Mouse (Mus musculus) hindbrain, embryonic 14.5 days (tissue): Measurements from ENCODE around the gene Naif1. TPM values are rescaled to one million over a fixed set of nuclear protein-coding genes. Genes with fewer than 3 reads are reported as not detected.

Experiments
- ATAC-seq: fragments of 200-750 bp; cut with Nextera tagmentation; 2 replicates; pipeline ENCODE4 v1.8.0; 2017; ENCODE audit warnings: moderate number of reproducible peaks, mild to moderate bottlenecking, moderate TSS enrichment, moderate library complexity; ENCODE audit not compliant: low FRiP score
- DNase-seq: peaks from one replicate; pipeline ENCODE4 v3.0.0-alpha.2; 2015; ENCODE audit warnings: low spot score
- H3K27ac ChIP-seq: fragments of 300-500 bp; sonication (generic); 2 replicates; pipeline ENCODE4 v1.5.1; 2014; ENCODE audit warnings: mild to moderate bottlenecking, moderate library complexity
- H3K27me3 ChIP-seq: fragments of 300-500 bp; sonication (generic); 2 replicates; pipeline ENCODE4 v1.6.1; 2014; ENCODE audit warnings: mild to moderate bottlenecking, low read length, mixed read lengths; ENCODE audit not compliant: control insufficient read depth, insufficient read depth
- H3K36me3 ChIP-seq: fragments of 300-500 bp; sonication (generic); replicated peaks from 2 replicates; pipeline ENCODE4 v1.6.1; 2014; ENCODE audit not compliant: control insufficient read depth, insufficient read depth
- H3K4me1 ChIP-seq: fragments of 300-500 bp; sonication (generic); replicated peaks from 2 replicates; pipeline ENCODE4 v1.6.1; 2014; ENCODE audit warnings: antibody characterized with exemption, low read length, mixed read lengths; ENCODE audit not compliant: control insufficient read depth, insufficient read depth
- H3K4me2 ChIP-seq: fragments of 300-500 bp; sonication (generic); replicated peaks from 2 replicates; pipeline ENCODE4 v1.6.1; 2014; ENCODE audit warnings: mild to moderate bottlenecking, moderate library complexity
- H3K4me3 ChIP-seq: fragments of 300-500 bp; sonication (generic); replicated peaks from 2 replicates; pipeline ENCODE4 v1.5.1; 2014; ENCODE audit warnings: mild to moderate bottlenecking, low read length
- H3K9ac ChIP-seq: fragments of 300-500 bp; sonication (generic); 2 replicates; pipeline ENCODE4 v1.6.1; 2014
- H3K9me3 ChIP-seq: fragments of 300-500 bp; sonication (generic); 2 replicates; pipeline ENCODE4 v1.6.1; 2016; ENCODE audit warnings: low read length; ENCODE audit not compliant: control insufficient read depth
- WGBS: fragments of 180-500 bp; shearing (Covaris S2); extraction: QIAGEN DNeasy Blood & Tissue Kit; methylation state at CpG from one replicate; pipeline ENCODE4 v1.1.7; 2014; 5-methylcytosine and 5-hydroxymethylcytosine counted together
- polyA plus RNA-seq: library from polyadenylated mRNA; unstranded; fragments of >200 nt; fragmentation: Nextera tagmentation; extraction: Ambion mirVana; gene quantifications from 2 replicates; pipeline ENCODE4 v1.2.1, GENCODE M21; 2014

Naif1 gene
- polyA plus RNA-seq, 1 experiment from 2014 or later = 5.3 TPM

DNA sequence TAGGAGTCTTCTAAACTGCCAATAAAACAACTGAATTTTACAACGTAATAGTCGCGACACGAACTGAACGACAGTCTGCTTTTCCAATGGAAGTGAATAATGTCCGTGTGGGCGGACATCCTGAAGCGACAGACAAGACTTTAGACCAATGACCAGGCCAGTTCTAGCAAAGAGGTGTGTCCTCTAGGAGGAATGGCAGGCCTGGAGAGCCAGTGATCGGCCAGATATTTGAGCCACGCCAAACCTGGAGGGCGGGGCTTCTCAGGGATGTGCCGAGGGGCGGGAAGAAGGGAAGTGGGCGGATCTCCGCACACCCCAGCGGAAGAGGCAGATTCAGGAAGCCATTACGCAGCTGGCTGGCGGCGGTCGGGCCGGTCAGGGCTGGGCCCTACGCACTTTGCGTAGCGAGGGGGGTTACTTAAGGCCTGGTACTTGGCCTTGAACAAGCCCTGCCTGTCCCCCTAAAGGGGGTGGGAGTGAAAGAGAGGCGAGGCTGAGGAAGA, 1.7 kb downstream of the Naif1 start:
- peak overlapping the region; percentile 84 for H3K4me3 ChIP-seq
- H3K27ac ChIP-seq = peak overlapping the region; percentile 91
- no peaks in the 10 kb centered on the region for H3K9me3 ChIP-seq
- peaks cover 26% of the 10 kb centered on the region for H3K4me1 ChIP-seq
- peak; percentile 96 for ATAC-seq
- H3K36me3 ChIP-seq = peaks cover 8% of the 10 kb centered on the region; the same call in 1 of the 2 replicates
- peak overlapping the region; percentile 80 for H3K4me2 ChIP-seq
- under 1% methylated on average over 25 of the region's 25 CpGs for WGBS
- no peaks in the 10 kb centered on the region for H3K27me3 ChIP-seq
- peak; percentile 98 for DNase-seq
- H3K9ac ChIP-seq = peak overlapping the region; percentile 83

DNA sequence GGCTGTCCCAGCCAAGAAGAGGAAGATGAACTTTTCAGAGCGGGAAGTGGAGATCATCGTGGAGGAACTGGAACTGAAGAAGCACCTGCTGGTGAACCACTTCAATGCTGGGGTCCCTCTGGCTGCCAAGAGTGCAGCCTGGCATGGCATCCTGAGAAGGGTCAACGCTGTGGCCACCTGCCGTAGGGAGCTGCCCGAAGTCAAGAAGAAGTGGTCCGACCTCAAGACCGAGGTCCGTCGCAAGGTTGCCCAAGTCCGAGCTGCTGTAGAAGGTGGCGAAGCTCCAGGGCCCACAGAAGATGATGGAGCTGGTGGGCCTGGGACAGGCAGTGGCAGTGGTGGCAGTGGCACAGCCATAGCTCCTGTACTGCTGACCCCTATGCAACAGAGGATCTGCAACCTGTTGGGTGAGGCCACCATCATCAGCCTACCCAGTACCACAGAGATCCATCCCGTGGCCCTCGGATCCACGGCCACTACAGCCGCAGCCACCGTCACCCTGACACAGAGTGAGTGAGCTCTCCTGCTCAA, 2.2 kb downstream of the Naif1 start:
- Histone ChIP-seq H3K9me3 (no peaks in the 10 kb centered on the region), H3K9ac (no peak overlapping the region), H3K4me2 (peak overlapping the region; percentile 34), H3K4me3 (peak overlapping the region; percentile 84), H3K4me1 (peaks cover 25% of the 10 kb centered on the region), H3K27me3 (no peaks in the 10 kb centered on the region), H3K27ac (no peak overlapping the region), H3K36me3 (peaks cover 8% of the 10 kb centered on the region; the same call in 1 of the 2 replicates)
- DNase-seq (no peak), ATAC-seq (0 out of 2 replicates have a peak, but pooled peaks have one; percentile 3)
- WGBS = 95% methylated on average over 16 of the region's 16 CpGs

DNA sequence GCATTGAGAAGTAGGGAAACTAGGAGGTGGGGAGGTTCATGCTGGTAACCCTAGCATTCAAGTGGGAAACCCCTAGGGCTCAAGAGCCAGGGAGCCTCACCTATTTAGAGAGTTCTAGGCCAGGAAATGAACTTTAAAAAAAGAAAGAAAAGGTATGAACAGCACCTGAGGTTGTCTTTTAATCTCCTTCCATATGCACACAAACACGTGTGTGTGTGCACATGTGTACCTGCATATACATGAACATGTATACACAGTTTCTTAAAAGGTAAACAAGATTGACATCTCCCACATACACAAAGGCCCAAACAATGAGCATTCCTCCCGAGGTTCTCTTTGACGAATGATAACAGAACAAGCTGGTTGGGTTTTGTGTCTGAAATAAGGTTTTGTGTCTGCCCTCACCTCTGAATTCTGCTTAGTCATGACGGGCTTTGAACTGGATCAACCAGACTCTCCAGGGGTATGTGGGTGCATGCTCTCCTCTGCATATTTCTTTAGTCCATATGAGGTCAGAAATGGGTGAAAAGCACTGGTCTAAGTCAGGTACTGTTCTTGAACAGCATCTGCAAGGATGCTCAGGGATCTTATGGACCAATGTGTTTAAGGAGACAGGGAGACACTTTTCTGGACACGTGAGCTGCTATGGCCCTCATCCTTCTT, 3.5 kb downstream of the Naif1 start:
- no peak overlapping the region for H3K4me2 ChIP-seq
- H3K4me3 ChIP-seq = no peak overlapping the region
- no peaks in the 10 kb centered on the region for H3K9me3 ChIP-seq
- peaks cover 22% of the 10 kb centered on the region for H3K4me1 ChIP-seq
- 87% methylated on average over 5 of the region's 5 CpGs for WGBS
- ATAC-seq (no peak), DNase-seq (no peak)
- no peaks in the 10 kb centered on the region for H3K27me3 ChIP-seq
- no peak overlapping the region for H3K27ac ChIP-seq
- H3K36me3 ChIP-seq = peaks cover 8% of the 10 kb centered on the region; the same call in 1 of the 2 replicates
- H3K9ac ChIP-seq = no peak overlapping the region

DNA sequence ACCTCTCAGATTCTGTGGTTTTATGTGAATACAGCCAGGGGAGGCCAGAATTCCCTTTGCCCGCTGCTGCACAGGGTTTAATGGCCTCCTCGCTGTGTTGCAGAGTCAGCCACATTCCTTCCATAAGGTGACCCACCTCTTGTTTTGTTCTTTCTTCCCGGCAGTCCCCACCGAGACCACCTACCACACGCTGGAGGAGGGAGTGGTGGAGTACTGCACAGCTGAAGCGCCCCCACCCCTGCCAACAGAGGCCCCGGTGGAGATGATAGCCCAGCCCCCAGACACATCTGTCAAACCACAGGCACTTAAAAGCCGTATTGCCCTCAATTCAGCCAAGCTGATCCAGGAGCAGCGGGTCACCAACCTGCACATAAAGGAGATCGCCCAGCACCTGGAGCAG, 4.4 kb downstream of the Naif1 start:
- no peak overlapping the region for H3K4me3 ChIP-seq
- peaks cover 8% of the 10 kb centered on the region; the same call in 1 of the 2 replicates for H3K36me3 ChIP-seq
- no peak overlapping the region for H3K27ac ChIP-seq
- no peak overlapping the region for H3K9ac ChIP-seq
- H3K4me1 ChIP-seq = peaks cover 21% of the 10 kb centered on the region
- DNase-seq = no peak
- no peak for ATAC-seq
- WGBS = 87% methylated on average over 10 of the region's 10 CpGs
- H3K9me3 ChIP-seq = no peaks in the 10 kb centered on the region
- H3K27me3 ChIP-seq = no peaks in the 10 kb centered on the region
- no peak overlapping the region for H3K4me2 ChIP-seq

DNA sequence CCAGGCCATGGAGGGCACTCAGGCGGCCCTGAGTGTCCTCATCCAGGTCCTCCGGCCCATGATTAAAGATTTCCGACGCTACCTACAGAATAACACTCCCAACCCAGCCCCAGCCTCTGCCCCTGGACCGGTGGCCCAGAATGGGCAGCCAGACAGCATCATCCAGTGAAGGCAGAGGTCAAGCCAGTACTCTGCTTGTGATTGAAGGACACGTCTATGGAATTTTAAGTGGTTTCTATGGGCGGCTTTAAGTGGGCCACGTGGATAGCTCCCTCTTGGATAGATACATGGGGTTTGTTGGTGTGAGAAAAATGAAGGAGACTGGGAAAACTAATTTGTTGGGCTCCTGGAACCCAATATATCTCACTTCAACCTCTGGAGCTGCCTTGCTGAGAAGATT, 4.8 kb downstream of the Naif1 start:
- Histone ChIP-seq H3K9ac (no peak overlapping the region), H3K27me3 (no peaks in the 10 kb centered on the region), H3K9me3 (no peaks in the 10 kb centered on the region), H3K27ac (no peak overlapping the region), H3K4me1 (peaks cover 16% of the 10 kb centered on the region), H3K4me2 (no peak overlapping the region), H3K36me3 (peaks cover 8% of the 10 kb centered on the region; the same call in 1 of the 2 replicates), H3K4me3 (no peak overlapping the region)
- 94% methylated on average over 8 of the region's 8 CpGs for WGBS
- ATAC-seq (no peak), DNase-seq (no peak)

DNA sequence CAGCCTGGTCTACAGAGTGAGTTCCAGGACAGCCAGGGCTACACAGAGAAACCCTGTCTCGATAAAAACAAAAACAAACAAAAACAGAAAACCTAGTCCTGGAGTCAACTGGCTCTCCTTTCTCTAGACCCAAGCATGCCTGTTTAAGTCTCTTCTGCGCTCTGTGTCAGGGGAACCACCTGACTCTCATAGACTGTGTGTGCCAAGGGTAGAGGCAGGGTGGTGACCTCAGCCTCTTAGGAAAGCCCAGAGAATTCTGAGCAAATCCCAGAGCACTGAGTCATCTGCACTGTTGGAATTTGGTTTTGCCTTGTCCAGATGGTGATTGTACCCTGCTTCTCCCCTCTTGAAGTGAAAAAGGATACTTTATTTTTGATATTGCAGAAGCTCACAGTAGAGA, 8.0 kb downstream of the Naif1 start:
- WGBS = 87% methylated on average over 2 of the region's 2 CpGs
- Histone ChIP-seq H3K9me3 (no peaks in the 10 kb centered on the region), H3K4me1 (no peaks in the 10 kb centered on the region), H3K9ac (no peak overlapping the region), H3K4me2 (no peak overlapping the region), H3K27me3 (no peaks in the 10 kb centered on the region), H3K27ac (no peak overlapping the region), H3K4me3 (no peak overlapping the region), H3K36me3 (peaks cover 8% of the 10 kb centered on the region; the same call in 1 of the 2 replicates)
- ATAC-seq (no peak), DNase-seq (no peak)

DNA sequence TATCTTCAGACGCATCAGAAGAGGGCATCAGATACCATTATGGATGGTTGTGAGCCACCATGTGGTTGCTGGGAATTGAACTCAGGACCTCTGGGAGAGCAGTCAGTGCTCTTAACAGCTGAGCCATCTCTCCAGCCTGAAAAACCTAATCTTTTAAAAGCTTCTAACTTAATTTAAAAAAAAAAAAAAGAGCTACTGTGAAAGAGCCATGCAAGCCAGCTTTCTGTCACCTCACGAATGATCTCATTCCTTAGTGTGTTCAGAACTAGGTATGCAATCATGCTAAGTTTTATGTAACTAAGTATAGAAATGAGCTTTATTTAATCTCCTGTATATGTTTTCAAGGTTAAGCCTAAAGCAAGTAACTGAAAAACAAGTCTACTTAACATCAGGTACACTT, 9.4 kb downstream of the Naif1 start:
- no peak for DNase-seq
- Histone ChIP-seq H3K9ac (no peak overlapping the region), H3K27ac (no peak overlapping the region), H3K9me3 (no peaks in the 10 kb centered on the region), H3K27me3 (no peaks in the 10 kb centered on the region), H3K36me3 (peaks cover 8% of the 10 kb centered on the region; the same call in 1 of the 2 replicates), H3K4me1 (no peaks in the 10 kb centered on the region), H3K4me2 (no peak overlapping the region), H3K4me3 (no peak overlapping the region)
- 91% methylated on average over 2 of the region's 2 CpGs for WGBS
- no peak for ATAC-seq

DNA sequence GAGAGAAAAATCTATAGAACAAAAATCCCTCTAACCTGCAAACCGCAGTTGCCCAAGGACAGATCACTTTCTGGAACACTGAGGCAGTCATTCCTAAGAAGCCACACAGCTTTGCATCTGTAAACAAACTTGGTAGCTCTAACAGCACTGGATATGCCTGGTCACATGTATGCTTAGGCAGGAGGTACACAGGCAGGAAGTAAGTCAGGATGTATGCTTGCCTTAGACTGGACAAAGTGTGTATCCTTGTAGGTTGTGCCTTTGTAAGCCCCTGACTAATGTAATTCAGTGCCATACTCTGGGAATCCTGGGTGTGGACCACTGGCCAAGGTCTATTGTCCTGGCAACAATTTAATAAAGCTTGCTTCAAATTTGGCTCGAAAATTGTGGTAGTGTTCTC, 13.5 kb downstream of the Naif1 start:
- ATAC-seq (no peak), DNase-seq (no peak)
- H3K4me1 ChIP-seq = no peaks in the 10 kb centered on the region
- H3K4me3 ChIP-seq = no peak overlapping the region
- H3K9ac ChIP-seq = no peak overlapping the region
- no peak overlapping the region for H3K4me2 ChIP-seq
- no peaks in the 10 kb centered on the region for H3K9me3 ChIP-seq
- WGBS = 72% methylated on average over 2 of the region's 2 CpGs
- H3K27ac ChIP-seq = no peak overlapping the region
- H3K36me3 ChIP-seq = no peaks in the 10 kb centered on the region
- H3K27me3 ChIP-seq = no peaks in the 10 kb centered on the region

DNA sequence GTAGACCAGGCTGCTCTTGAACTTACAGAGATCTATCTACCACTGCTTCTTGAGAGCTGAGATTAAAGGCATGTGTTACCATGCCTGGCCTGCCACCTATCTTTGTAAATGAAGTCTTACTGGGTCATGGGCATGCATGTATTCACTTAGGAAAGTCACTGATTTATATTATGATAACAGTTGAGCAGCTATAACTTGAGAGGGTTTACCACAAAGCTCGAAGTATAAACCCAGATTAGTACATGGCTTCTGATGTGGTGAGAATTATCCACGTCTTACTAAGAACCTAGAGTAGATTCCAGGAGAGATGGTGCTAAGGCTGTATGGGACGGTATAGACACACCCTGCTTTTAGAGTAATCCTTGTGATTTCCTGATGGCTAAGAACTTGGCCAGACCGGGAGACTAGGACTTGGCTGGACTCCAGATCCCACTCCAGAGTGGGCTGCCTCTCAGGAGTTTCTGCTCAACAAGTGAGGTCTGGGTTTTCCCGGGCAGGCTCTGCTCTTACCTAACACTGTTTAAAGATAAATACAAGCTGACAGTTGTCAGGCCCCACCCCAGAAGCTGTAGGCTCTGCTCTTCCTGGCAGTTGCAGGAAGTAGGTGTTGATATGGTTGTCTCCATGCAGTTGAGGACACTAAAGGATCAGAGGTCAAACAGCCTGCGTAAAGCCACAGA, 14.1 kb downstream of the Naif1 start:
- H3K27ac ChIP-seq = no peak overlapping the region
- WGBS = 80% methylated on average over 6 of the region's 6 CpGs
- ATAC-seq (no peak), DNase-seq (no peak)
- no peaks in the 10 kb centered on the region for H3K36me3 ChIP-seq
- no peak overlapping the region for H3K4me2 ChIP-seq
- no peak overlapping the region for H3K9ac ChIP-seq
- H3K27me3 ChIP-seq = no peaks in the 10 kb centered on the region
- no peak overlapping the region for H3K4me3 ChIP-seq
- H3K9me3 ChIP-seq = no peaks in the 10 kb centered on the region
- H3K4me1 ChIP-seq = no peaks in the 10 kb centered on the region
